Mouse (Mus musculus) lung, adult 2 months (tissue): Measurements from ENCODE around the gene Tmem240. TPM values are rescaled to one million over a fixed set of nuclear protein-coding genes. Genes with fewer than 3 reads are reported as not detected.
"Not testable (repeated sequence)": the region's sequence is repeated elsewhere in the genome, so short reads cannot be mapped to it uniquely, and the experiment has no call there.

Experiments used
- DNase-seq: peaks from one replicate; pipeline ENCODE4 v3.0.0; 2022
- H3K4me1 ChIP-seq: fragments of 200-500 bp; 2 replicates; pipeline ENCODE4 v1.6.1; 2011; ENCODE audit warnings: low read length; ENCODE audit not compliant: control insufficient read depth, insufficient read depth
- H3K4me3 ChIP-seq: fragments of 200-500 bp; replicated peaks from 2 replicates; pipeline ENCODE3; 2011; ENCODE audit warnings: low read depth, mild to moderate bottlenecking, control low read depth, low read length; ENCODE audit errors: extremely low read depth
- CTCF ChIP-seq: fragments of 200-500 bp; IDR thresholded peaks from 2 replicates; pipeline ENCODE4 v1.5.1; 2011; ENCODE audit warnings: mild to moderate bottlenecking, low read length, control low read depth; ENCODE audit not compliant: insufficient read depth
- POLR2A ChIP-seq: fragments of 200-500 bp; IDR thresholded peaks from 2 replicates; pipeline ENCODE4 v1.6.1; 2011; ENCODE audit warnings: low read depth, mild to moderate bottlenecking, control low read depth, low read length, borderline replicate concordance; ENCODE audit errors: extremely low read depth
- WGBS: fragments of 180-500 bp; shearing (Covaris S2); methylation state at CpG from one replicate; pipeline ENCODE4 v1.1.7; 2018; 5-methylcytosine and 5-hydroxymethylcytosine counted together
- polyA plus RNA-seq: library from polyadenylated mRNA; depleted of rRNA; stranded (reverse); fragments of >200 nt; gene quantifications from 2 replicates; pipeline ENCODE4 v1.2.3, GENCODE M21; 2012

Gene Tmem240
- polyA plus RNA-seq, 1 experiment = 1.6 TPM

DNA sequence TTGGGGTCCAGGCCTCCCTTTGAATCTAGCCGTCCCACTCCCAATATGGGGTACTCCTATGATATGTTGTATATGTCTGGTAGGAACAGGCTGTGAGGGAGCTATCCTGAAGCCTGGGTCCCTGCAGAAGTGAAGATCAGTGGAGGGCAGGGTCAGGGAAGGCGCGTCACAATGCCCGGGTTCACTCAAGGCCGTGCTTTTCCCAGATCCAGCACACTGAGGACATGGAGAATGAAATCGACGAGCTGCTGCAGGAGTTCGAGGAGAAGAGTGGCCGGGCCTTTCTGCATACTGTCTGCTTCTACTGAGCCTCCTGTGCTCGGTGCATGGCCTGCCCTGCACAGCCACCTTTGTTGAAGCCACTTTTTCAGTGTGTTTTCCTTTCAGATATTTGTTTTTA lies 1.3 kb upstream of the Tmem240 start:
- WGBS = 88% methylated on average over 10 of the region's 10 CpGs
- Histone ChIP-seq H3K4me1 (peaks cover 6% of the 10 kb centered on the region; the same call in 1 of the 2 replicates), H3K4me3 (no peak overlapping the region)
- TF ChIP-seq CTCF (no peak), POLR2A (no peak)
- no peak for DNase-seq

DNA sequence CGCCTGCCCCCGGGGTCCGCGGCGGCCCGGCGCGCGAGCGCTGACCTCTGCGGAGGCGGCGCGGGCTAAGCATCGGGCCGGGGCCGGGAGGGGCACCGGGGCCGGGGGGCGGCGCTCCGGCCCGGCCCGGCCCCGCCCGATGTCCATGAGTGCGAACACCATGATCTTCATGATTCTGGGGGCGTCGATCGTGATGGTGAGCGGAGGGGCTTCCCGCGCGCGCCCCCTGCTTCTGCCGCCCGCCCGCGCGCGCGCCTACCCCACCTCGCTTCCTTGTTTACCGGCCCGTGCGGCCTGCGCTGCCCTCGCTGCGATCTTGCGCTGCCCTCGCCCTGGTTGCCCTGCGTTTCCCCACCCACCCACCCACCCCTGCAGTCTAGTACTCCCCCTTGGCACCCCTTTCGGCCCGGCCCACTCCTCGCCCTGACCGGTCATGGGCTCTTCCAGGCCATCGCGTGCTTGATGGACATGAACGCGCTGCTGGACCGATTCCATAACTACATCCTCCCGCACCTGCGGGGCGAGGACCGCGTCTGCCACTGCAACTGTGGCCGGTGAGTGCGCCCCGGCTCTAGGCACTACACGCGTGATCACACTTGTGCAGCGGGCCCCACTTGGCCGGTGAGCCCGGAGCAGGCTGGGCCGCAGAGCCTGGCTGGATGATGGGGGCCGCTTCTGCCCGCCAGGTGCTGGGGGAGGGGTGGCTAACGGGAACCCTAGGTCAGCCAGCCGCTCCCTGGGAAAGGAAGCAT lies 527 bp downstream of the Tmem240 start:
- WGBS = 1% methylated on average over 74 of the region's 79 CpGs
- peaks cover 6% of the 10 kb centered on the region; the same call in 1 of the 2 replicates for H3K4me1 ChIP-seq
- TF ChIP-seq POLR2A = peak; percentile 29; the same call in 1 of the 2 replicates
- TF ChIP-seq CTCF = no peak
- DNase-seq = peak; percentile 45
- H3K4me3 ChIP-seq = peak overlapping the region; percentile 79

DNA sequence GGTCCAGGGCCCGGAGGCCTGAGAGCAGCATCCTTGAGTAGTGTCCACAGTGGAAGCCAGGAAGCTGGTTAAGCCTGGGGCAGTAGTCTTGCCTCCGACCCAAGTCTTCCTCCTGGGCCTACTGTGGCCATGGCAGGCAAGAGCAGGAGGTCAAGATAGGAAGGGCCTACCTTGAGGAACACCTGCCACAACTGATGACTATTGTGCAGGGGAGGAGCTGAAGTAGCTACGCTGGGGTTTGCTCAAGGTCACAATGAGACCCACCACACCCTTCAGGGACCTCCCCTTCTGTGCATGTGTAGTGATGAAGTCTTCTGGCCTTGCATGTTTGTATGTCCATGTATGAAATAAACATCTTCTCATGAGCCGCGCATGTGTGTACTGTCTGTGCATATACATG lies 1.2 kb downstream of the Tmem240 start:
- Histone ChIP-seq H3K4me1 (peaks cover 6% of the 10 kb centered on the region; the same call in 1 of the 2 replicates), H3K4me3 (peak overlapping the region; percentile 79)
- 62% methylated on average over 5 of the region's 5 CpGs for WGBS
- TF ChIP-seq POLR2A (no peak), CTCF (no peak)
- DNase-seq = no peak

GRCm38 (mm10) chr4:155736421-155736820 lies 1.8 kb downstream of the Tmem240 start:
- DNase-seq = no peak
- H3K4me1 ChIP-seq = peaks cover 6% of the 10 kb centered on the region; the same call in 1 of the 2 replicates
- H3K4me3 ChIP-seq = no peak overlapping the region
- WGBS = 92% methylated on average over 5 of the region's 5 CpGs
- TF ChIP-seq CTCF = no peak
- TF ChIP-seq POLR2A = no peak

GRCm38 (mm10) chr4:155738262-155738661 lies 3.7 kb downstream of the Tmem240 start:
- H3K4me1 ChIP-seq = peaks cover 6% of the 10 kb centered on the region; the same call in 1 of the 2 replicates
- DNase-seq = no peak
- WGBS = 48% methylated on average over 8 of the region's 8 CpGs
- H3K4me3 ChIP-seq = no peak overlapping the region
- TF ChIP-seq POLR2A (no peak), CTCF (no peak)

DNA sequence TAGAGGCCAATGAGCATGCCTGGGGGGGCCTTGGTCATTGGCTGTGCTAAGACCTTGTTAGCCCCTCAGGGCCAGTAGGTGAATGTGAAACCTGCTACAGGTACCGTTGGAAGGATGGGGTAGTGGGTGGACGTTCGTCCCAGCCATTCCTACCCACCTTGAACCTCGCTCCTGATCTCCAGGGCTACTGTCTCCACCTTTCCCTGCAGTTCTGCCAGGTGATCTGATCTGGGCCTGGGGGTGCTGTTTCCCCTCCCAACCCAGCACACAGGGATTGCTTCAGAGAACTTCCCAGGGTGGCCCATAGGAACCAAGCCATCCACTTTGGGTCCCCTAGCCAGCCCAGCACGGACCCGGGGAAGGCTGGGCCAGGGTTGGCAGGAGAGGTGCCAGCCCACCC lies 4.6 kb downstream of the Tmem240 start:
- 89% methylated on average over 6 of the region's 6 CpGs for WGBS
- peaks cover 4% of the 10 kb centered on the region; the same call in 1 of the 2 replicates for H3K4me1 ChIP-seq
- no peak for TF ChIP-seq CTCF
- TF ChIP-seq POLR2A = no peak
- DNase-seq = no peak
- no peak overlapping the region for H3K4me3 ChIP-seq

DNA sequence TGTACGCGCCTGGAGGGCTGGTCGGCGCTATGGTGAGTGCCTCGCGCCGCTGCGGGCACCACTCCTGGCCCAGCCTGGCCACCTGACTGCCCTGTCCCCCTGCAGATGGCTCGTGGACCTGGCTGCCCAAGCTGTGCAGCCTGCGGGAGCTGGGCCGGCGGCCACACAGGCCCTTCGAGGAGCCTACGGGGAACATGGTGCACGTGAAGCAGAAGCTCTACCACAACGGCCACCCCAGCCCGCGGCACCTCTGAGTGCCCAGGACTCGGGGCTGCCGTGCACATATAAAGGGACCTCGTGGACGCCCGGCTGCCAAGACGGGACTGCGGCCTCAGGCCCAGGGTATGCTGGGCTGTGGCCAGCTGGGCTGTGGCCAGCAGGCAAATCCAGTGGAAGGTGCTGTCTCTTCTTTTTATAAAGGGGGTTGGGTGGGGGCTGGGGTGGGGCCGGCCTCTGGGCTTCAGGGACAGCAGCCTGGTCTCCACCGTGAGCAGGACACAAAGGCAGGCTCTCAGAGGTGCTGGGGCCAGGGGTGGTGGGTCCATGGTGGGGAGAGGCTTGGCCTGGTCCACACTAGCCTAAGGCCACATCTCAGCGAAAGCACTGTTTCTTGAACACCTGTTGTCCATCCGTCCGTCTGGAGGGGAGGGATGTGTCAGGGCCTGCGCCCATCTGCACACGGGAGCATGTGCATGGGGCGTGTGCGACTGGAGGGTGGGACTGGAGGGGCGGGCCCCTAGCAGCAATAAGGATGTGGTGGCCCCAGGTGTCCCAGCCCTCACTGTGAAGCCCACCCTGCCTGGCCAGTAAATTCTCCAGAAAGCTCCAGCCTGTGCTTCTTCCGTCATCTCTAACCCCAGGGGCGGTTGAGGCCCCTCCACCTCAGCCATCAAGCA lies 5.4 kb downstream of the Tmem240 start:
- TF ChIP-seq POLR2A (no peak), CTCF (no peak)
- peaks cover 4% of the 10 kb centered on the region; the same call in 1 of the 2 replicates for H3K4me1 ChIP-seq
- 86% methylated on average over 37 of the region's 37 CpGs for WGBS
- H3K4me3 ChIP-seq = no peak overlapping the region
- no peak for DNase-seq

DNA sequence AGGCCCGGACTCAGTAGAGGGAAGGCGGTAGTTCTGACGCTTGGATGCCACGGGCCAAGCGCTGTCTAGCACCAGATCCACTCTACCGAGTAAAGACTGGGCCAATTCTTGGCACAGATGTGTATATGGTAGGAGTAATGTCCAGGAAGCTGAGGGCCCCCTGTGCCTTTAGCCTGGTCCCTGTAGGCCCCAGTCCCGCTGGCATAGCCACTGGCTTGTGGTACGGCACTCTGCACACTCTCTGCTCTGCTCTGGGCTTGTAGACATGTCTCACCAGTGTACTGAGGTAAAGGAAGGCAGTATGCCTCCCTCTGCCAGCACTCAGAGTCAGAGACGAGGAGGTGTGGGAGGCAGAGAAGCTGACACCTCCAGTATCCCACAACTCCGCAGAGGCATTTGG lies 6.1 kb downstream of the Tmem240 start:
- WGBS = 86% methylated on average over 10 of the region's 10 CpGs

DNA sequence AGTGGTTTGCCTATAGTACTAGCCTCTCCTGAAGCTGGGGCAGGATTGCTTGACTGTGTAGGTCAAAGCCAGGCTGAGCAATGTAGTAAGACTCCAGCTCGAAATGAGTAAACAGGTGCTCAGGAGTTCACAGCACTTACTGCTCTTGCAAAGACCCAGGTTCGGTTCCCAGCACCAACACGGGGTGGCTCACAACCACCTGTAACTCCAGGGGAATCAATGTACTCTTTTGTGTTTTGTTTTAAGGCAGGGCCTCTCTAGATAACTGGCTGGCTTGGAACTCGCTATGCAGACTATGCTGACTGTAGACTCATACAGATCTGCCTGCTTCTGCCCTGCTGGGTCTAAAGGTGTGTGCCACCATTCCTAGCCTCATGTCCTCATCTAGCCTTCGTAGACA lies 8.1 kb downstream of the Tmem240 start:
- H3K4me1 ChIP-seq = no peaks in the 10 kb centered on the region
- H3K4me3 ChIP-seq = no peak overlapping the region
- WGBS = 88% methylated on average over 5 of the region's 5 CpGs
- no peak for DNase-seq
- TF ChIP-seq CTCF (no peak), POLR2A (no peak)

More for the DNA sequence above, 6.1 kb downstream of the Tmem240 start:
- DNase-seq, H3K4me1 ChIP-seq, H3K4me3 ChIP-seq: not testable (repeated sequence)

DNA sequence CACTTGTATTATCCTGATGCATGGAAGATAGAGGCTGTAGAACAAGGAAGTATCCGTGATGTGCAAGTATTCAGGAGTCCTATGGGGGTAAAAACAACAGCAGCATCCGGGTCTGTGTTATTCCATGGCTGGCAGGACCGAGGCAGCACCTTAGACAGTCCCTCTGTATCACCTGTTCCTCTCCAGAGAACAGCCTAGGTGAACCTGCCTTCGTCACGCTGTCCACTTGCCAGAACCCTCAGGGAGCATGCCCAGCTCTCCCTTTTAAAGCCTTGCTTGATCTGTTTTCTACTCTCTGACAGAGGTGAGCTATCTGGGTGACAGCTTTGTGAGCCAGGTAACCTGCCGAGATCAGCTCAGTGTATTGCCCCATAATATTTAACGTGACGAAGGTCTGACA lies 9.9 kb downstream of the Tmem240 start:
- no peak for DNase-seq
- WGBS = 95% methylated on average over 8 of the region's 8 CpGs
- no peak for TF ChIP-seq CTCF
- no peak for TF ChIP-seq POLR2A
- no peak overlapping the region for H3K4me3 ChIP-seq
- H3K4me1 ChIP-seq = no peaks in the 10 kb centered on the region
